Mouse (Mus musculus) brown adipose tissue, adult 24 weeks (tissue): Measurements from ENCODE around the gene Cd3d. TPM values are rescaled to one million over a fixed set of nuclear protein-coding genes. Genes with fewer than 3 reads are reported as not detected.
"Not testable (repeated sequence)": the region's sequence is repeated elsewhere in the genome, so short reads cannot be mapped to it uniquely, and the experiment has no call there.

ENCODE experiments used
- H3K27ac ChIP-seq: fragments of 200-500 bp; replicated peaks from 2 replicates; pipeline ENCODE4 v1.5.1; 2012; ENCODE audit warnings: low read depth, mild to moderate bottlenecking, low read length
- H3K4me1 ChIP-seq: fragments of 200-500 bp; 2 replicates; pipeline ENCODE4 v1.6.1; 2012; ENCODE audit warnings: low read length, mixed read lengths; ENCODE audit not compliant: control insufficient read depth, insufficient read depth, insufficient read length
- H3K4me3 ChIP-seq: fragments of 200-500 bp; 2 replicates; pipeline ENCODE4 v1.5.1; 2012; ENCODE audit warnings: low read depth, mild to moderate bottlenecking, low read length, moderate library complexity; ENCODE audit not compliant: insufficient read depth
- polyA plus RNA-seq: library from polyadenylated mRNA; stranded (reverse); fragments of >200 nt; gene quantifications from 2 replicates; pipeline ENCODE4 v1.2.4, GENCODE M21; 2012; ENCODE audit not compliant: missing spikeins, insufficient read depth, insufficient read length

The Cd3d gene
- not detected in 2 replicates for polyA plus RNA-seq

DNA sequence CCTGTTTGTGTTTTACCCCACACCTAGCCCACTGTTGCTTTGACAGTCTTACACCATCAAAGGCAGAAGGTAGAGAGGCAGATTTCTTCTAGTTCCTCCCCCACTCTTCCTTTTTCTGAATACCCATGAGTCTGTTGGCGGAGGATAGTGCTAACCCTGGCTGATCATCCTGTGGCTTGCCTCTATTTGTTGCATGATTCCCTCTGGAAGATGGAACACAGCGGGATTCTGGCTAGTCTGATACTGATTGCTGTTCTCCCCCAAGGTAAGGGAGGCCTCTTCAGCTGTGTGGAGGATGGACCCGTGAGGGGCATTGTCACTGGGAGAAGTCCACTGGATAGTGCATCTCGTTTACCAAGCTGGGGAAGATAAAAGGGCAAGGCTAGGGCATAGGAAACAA is at the start of gene Cd3d:
Gene Cd3d, plus strand, starts transcription at position 111 of the 400 bp plus-strand sequence.
- Histone ChIP-seq H3K4me1 (no peaks in the 10 kb centered on the region), H3K4me3 (no peak within 1 kb of the TSS), H3K27ac (no peak within 1 kb of the TSS)

DNA sequence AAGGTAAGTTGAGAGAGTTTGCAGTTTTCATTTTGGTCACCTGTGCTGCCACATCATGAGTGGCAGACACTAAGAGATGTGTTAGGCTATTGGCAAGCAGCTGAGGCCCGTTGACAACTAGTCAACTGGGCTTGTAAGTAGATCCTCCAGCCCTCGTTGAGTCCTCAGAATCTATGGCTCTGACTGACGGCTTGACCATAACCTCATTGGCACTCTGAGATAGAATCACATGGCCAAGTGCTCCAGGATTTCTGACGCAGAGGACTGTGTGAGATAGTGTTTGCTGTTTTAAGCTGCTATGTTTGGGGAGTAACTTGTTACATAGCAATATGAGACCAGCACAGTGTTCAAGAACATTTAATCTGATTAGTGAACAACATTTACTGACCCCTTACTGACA is 39.8 kb upstream of the Cd3d start:
- Histone ChIP-seq H3K4me1 (0 out of 2 replicates have a peak, but pooled peaks cover 3% of the 10 kb centered on the region), H3K27ac (no peak overlapping the region), H3K4me3 (no peak overlapping the region)

DNA sequence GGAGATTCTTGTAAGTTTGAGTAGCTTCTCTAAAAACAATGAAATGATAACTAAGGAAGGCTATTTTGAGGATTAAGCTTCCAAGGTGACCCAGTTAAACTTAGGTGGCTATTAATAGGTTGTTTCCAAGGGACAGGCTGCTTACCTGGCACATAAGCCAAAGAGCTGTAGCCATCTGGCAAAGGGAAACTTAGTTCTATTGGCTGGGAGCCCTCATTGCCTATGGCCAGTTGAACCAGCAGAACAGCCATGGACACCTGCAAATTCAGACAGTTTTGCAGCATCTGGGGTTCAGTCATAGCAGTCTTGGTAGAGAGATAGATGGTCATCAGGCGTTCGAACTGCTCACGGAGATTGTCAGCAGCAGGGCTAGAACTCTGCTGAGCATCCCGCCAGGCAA is 39.2 kb upstream of the Cd3d start:
- 0 out of 2 replicates have a peak, but pooled peaks cover 3% of the 10 kb centered on the region for H3K4me1 ChIP-seq
- H3K4me3 ChIP-seq, result no peak overlapping the region
- H3K27ac ChIP-seq, result 0 out of 2 replicates have a peak overlapping the region, but pooled peaks have one; percentile 53

DNA sequence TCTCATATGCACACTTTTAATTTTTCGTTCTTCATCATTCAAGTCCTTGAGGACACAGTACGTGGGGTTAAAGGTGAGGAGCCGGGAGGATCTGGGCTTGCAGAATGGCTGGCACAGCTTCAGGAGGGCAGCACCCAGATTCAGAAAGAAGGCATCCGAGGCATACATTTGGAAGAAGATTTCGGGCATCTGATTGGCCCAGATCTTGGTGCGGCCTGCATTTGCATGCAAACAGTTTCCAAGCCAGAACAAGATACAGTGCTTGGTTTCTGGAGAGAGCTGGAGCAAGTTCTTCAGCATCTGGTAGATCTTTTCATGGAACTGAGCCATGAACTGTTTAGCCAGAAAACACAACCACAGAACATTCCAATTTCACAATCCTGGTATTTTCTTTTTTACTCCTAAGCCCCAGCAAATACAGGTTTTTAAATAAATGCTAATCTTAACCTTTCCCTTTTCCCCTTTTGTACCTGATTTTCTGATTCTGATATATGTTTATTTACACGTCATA is 35.3 kb upstream of the Cd3d start:
- Histone ChIP-seq H3K4me1 (0 out of 2 replicates have a peak, but pooled peaks cover 3% of the 10 kb centered on the region), H3K4me3 (no peak overlapping the region), H3K27ac (no peak overlapping the region)

DNA sequence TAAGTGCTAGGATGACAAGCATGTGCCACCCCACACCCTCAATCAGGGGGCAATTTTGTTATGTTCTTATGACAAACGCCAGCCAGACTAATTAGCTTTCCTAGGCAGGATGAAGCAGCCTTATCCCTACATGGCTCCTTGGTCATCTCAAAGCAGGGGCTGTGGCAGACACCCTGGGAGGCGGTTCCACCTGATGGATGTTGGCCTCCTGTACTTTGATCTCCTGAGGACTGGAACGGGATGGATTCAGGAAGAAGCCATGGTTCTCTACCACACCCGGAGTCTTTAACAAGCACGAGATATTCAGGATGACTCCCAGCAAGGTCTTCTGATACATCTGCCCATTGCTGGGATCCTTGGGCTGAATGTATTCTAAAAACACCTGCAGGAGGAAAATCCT is 33.8 kb upstream of the Cd3d start:
- no peak overlapping the region for H3K4me3 ChIP-seq
- H3K27ac ChIP-seq, result no peak overlapping the region
- 0 out of 2 replicates have a peak, but pooled peaks cover 3% of the 10 kb centered on the region for H3K4me1 ChIP-seq

DNA sequence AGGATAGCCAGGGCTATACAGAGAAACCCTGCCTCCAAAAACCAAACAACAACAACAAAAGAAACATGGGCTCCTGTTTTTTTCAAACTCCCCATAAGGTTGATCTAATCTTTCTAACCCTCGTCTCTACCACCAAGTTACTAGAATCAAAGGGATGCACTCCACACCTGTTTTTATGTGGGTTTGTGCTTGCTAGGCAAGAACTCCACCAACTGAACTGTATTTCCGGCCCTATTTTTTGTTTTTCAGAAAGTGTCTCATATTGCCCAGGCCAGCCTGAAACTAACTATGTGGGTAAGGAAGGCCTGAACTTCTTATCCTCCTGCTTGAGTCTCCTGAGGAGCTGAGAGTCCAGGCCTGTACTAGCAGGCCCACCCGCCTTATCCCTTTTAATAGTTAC is 27.2 kb upstream of the Cd3d start:
- H3K4me1 ChIP-seq, result no peaks in the 10 kb centered on the region
- no peak overlapping the region for H3K27ac ChIP-seq
- no peak overlapping the region for H3K4me3 ChIP-seq

DNA sequence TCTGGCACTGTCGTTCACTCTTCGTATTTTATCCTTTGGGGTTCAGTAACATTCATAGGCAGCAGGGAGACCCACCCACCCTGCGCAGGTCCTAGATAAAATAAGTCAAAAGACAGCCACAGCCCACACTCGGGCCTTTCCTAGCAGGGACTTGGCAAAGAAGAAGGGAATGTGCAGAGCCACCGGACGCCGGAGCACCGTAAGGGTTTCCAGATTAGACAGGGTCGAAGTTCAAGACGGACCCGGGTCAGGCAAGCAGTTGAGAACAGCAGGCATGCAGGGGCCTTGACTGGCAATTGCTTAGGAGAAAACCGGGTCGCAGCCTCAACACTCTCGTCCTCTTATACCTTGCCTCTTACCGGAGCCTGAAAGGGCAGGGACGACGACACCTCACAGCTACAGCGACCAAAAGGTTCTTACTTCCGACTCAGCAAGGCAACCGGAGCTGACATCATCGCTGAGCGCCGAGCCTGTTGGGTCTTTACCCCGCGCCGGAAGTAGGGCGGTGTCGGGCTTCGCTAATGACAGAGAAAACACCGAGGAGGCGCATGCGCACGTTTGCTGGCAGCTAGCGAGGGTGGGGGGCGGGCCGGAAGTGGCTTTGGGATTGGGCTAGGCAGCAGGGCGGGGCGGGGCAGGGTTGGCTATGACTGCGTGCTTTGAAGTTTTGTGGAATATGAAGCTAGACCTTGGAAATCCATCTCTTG is 16.3 kb upstream of the Cd3d start, which contains the start of gene Ube4a:
Gene Ube4a, minus strand, starts transcription at position 475 of the 707 bp plus-strand sequence.
- 0 out of 2 replicates have a peak, but pooled peaks cover 2% of the 10 kb centered on the region for H3K4me1 ChIP-seq
- H3K27ac ChIP-seq, result peak within 1 kb of the TSS; percentile 71
- H3K4me3 ChIP-seq, result peak within 1 kb of the TSS; percentile 85

DNA sequence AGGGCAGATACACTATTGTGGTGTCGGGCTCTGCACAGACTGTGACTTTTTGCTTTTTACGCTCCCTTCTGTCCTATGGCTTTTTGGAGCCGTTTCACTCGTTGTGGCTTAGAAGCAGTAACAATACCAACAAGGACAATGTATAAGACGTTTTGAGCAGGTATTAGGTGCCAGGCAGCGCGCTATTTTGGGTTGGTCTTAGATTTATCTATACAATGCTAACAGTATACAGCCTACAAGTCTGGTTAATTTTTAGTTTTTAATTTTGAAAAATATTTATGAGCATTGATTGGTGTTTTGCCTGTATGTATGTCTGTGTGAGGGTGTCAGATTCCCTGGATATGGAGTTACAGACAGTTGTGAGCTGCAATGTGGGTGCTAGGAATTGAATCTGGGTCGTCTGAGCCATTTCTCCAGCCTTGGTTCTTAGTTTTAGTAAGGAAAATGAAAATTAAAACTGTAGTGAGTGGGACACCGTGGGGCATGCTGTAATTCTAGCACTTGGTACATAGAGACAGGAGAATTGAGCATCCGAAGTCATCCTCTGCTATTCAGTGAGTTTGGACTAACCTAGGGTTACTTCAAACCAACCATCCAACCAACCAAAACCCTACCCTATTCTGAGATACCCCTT is 15.6 kb upstream of the Cd3d start:
- 0 out of 2 replicates have a peak, but pooled peaks cover 2% of the 10 kb centered on the region for H3K4me1 ChIP-seq

DNA sequence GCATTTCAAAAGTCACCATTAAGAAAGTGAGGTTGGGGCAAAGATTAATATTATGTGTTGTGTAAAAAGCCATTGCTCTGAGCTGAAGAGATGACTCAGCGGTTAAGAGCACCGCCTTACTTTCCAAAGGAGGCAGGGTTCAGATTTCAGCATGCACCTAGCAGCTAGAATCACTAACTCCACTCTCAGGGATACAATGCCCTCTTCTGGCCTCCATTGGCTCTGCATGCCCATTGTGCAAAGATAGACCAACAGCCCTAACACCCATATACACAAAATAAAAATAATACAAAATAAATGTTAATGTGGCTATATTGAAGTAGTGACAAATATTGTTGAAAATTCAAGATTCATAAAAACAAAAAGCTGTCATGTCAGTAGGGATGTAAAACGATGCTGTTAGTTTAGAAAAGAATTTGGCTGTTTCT is 14.8 kb upstream of the Cd3d start:
- H3K27ac ChIP-seq, result no peak overlapping the region
- H3K4me1 ChIP-seq, result 0 out of 2 replicates have a peak, but pooled peaks cover 2% of the 10 kb centered on the region
- no peak overlapping the region for H3K4me3 ChIP-seq

More for the DNA sequence above, 15.6 kb upstream of the Cd3d start:
- Histone ChIP-seq H3K27ac (peak overlapping the region; percentile 71), H3K4me3 (peak overlapping the region; percentile 64)

DNA sequence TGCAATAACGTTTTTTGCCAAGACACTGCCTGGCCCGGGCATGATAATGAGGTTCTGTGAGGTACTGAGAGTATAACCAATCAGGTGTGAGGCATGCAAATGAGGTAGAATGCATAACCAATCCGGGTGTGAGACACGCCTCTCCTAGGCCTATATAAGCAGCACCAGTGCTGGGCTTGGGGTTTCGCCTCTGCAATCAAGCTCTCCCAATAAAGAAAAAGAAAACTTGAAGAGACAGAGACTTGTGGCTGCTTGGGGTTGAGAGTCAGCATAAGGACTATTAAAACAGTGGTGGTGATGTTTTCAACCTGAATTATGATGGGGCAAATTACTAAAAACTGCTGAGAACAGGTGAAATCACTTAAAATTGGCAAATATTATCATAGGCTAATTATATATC is 13.8 kb upstream of the Cd3d start:
- not testable (repeated sequence) for H3K27ac ChIP-seq, H3K4me1 ChIP-seq, H3K4me3 ChIP-seq

DNA sequence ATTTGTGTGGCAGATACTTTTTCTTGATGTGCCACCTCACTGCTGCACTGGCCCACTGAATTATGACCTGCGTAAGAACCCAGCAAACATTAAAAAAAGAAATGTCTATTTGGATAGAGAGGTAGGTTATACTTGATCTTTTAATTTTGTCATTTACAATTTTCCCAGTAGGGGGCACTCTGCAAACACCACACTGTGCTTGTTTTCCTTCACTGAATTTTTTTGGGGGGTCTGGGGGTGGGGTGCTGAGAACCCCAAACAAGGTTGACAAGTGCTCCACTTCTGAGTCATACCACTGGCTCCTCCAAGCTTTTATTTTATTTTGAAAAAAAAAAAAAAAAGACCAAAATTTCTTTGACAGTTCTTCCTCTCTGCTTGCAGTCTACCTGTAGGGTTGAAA is 12.1 kb upstream of the Cd3d start:
- no peak overlapping the region for H3K27ac ChIP-seq

DNA sequence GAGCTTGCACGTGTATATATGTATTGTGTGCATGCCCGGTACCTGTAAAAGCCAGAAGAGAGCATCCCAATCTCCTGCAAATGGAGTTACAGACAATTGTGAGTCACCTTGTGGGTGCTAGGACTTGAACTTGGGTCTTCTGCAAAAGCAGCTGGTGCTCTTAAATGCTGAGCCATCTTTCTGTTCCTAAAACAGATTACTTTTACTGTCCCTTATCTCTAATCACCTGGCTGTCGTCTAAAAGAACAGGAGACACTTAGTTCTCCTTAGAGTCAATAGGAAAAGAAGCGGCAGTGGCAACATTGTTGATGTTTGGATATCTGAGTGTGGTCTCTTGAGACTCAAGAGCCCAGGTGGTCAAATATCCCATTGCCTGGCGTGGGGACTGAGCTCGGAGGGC is 3.8 kb upstream of the Cd3d start:
- no peak overlapping the region for H3K27ac ChIP-seq
- H3K4me1 ChIP-seq, result no peaks in the 10 kb centered on the region
- H3K4me3 ChIP-seq, result no peak overlapping the region

More for the DNA sequence above, 12.1 kb upstream of the Cd3d start:
- H3K4me3 ChIP-seq, result no peak overlapping the region
- H3K4me1 ChIP-seq, result 0 out of 2 replicates have a peak, but pooled peaks cover 2% of the 10 kb centered on the region

DNA sequence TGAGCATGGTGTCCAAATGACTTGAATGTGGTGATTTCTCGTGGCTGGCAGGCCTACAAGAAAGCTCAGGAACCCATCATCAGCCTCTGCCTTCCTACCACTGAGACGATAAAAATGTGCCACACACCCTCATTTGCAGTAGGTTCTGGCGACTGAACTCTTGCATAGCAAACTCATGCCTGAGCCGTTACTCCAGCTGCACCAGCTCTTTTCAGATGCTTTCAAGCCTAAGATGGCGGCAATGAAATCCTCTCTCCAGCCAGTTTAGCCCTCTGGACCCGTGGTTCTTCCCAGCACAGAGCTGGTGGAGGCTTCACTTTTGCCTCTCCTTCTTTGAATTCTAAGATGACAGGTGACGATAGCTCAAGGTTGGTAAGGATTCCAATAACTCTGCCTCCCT is 1.8 kb upstream of the Cd3d start:
- Histone ChIP-seq H3K4me3 (no peak overlapping the region), H3K4me1 (no peaks in the 10 kb centered on the region), H3K27ac (no peak overlapping the region)

DNA sequence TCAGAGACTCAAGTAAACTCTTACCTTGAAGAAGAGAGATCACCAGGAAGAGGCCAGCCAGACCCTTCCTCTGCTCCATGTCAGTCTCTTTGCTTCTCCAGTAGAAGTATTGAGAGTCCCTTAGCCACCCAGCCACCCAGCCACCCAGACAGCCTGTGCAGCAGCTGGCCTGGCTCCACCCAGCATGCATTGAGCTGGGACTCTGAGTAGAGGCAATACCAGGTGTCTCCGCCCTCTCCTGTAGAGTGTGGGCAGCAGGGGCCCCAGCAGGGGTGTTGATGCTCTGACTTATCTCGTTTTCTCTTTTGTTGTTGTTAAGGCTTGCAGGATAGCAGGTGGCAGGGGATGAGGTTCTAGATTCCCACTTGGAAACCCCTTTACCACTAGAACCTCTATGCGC is 1.3 kb upstream of the Cd3d start, which contains the start of gene Cd3g:
Gene Cd3g, minus strand, starts transcription at position 190 of the 400 bp plus-strand sequence.
- Histone ChIP-seq H3K4me1 (no peaks in the 10 kb centered on the region), H3K27ac (no peak within 1 kb of the TSS), H3K4me3 (no peak within 1 kb of the TSS)

DNA sequence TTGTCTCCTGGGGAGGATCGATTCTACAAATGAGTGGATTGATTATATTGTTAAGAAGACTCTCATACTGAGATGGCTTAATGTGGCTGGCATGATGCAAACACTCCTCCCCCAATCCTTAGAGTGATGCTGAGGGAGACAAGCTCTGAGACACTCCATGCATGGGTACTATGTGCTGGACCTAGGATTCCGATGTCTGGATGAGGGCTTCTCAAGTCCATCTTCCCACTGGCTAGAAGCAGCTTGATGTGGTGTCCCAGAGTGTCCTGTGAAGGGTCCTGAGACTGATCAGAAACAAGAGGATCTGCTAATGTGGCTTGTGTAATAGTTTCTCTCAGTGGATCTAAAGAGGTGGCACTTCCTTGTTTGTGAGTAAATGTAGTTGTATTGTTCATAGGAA is 482 bp upstream of the Cd3d start:
- no peak overlapping the region for H3K27ac ChIP-seq
- H3K4me3 ChIP-seq, result no peak overlapping the region
- no peaks in the 10 kb centered on the region for H3K4me1 ChIP-seq
